Mouse (Mus musculus) limb, embryonic 14.5 days (tissue): ENCODE data around the gene Acad9. TPM values are rescaled to one million over a fixed set of nuclear protein-coding genes. Genes with fewer than 3 reads are reported as not detected.
A peak's percentile ranks its signal among the peaks of the same experiment; 100 is the strongest.
"Not testable (repeated sequence)": the region's sequence is repeated elsewhere in the genome, so short reads cannot be mapped to it uniquely, and the experiment has no call there.

Experiments
- ATAC-seq: fragments of 200-750 bp; cut with Nextera tagmentation; 2 replicates; pipeline ENCODE4 v1.8.0; 2017; ENCODE audit warnings: low read depth, moderate number of reproducible peaks, moderate TSS enrichment; ENCODE audit not compliant: low FRiP score
- DNase-seq: peaks from one replicate; pipeline ENCODE4 v3.0.0-alpha.2; 2015; ENCODE audit warnings: low spot score
- H3K27ac ChIP-seq: fragments of 300-500 bp; sonication (generic); replicated peaks from 2 replicates; pipeline ENCODE4 v1.5.1; 2014; ENCODE audit warnings: low read depth, mild to moderate bottlenecking, low read length, moderate library complexity, mixed read lengths
- H3K27me3 ChIP-seq: fragments of 300-500 bp; sonication (generic); 2 replicates; pipeline ENCODE4 v1.6.1; 2014; ENCODE audit warnings: low read length, mixed read lengths; ENCODE audit not compliant: control insufficient read depth, insufficient read depth
- H3K36me3 ChIP-seq: fragments of 300-500 bp; sonication (generic); 2 replicates; pipeline ENCODE4 v1.6.1; 2014; ENCODE audit warnings: mild to moderate bottlenecking, low read length, moderate library complexity, mixed read lengths; ENCODE audit not compliant: control insufficient read depth, insufficient read depth
- H3K4me1 ChIP-seq: fragments of 300-500 bp; sonication (generic); 2 replicates; pipeline ENCODE4 v1.6.1; 2014; ENCODE audit warnings: antibody characterized with exemption, low read length, mixed read lengths; ENCODE audit not compliant: control insufficient read depth, insufficient read depth
- H3K4me2 ChIP-seq: fragments of 300-500 bp; sonication (generic); replicated peaks from 2 replicates; pipeline ENCODE4 v1.6.1; 2014; ENCODE audit warnings: low read depth, mild to moderate bottlenecking, low read length, moderate library complexity; ENCODE audit not compliant: severe bottlenecking
- H3K4me3 ChIP-seq: fragments of 300-500 bp; sonication (generic); replicated peaks from 2 replicates; pipeline ENCODE4 v1.5.1; 2014; ENCODE audit warnings: low read length
- H3K9ac ChIP-seq: fragments of 300-500 bp; sonication (generic); 2 replicates; pipeline ENCODE4 v1.6.1; 2014; ENCODE audit warnings: mild to moderate bottlenecking, low read depth, low read length, moderate library complexity; ENCODE audit not compliant: severe bottlenecking
- H3K9me3 ChIP-seq: fragments of 300-500 bp; sonication (generic); 2 replicates; pipeline ENCODE4 v1.6.1; 2016; ENCODE audit warnings: low read length; ENCODE audit not compliant: control insufficient read depth
- POLR2A ChIP-seq: fragments of 200-500 bp; IDR thresholded peaks from 2 replicates; pipeline ENCODE4 v1.8.0; 2012; ENCODE audit warnings: inconsistent platforms, mild to moderate bottlenecking, moderate library complexity, borderline replicate concordance; ENCODE audit not compliant: insufficient read depth, insufficient read length; ENCODE audit errors: extremely low read depth
- WGBS: fragments of 180-500 bp; shearing (Covaris S2); extraction: QIAGEN DNeasy Blood & Tissue Kit; methylation state at CpG from one replicate; pipeline ENCODE4 v1.1.7; 2014; 5-methylcytosine and 5-hydroxymethylcytosine counted together
- polyA plus RNA-seq, 2 experiments: library from polyadenylated mRNA; depleted of rRNA in 1 of 2; stranded (reverse) in 1 of 2; unstranded in 1 of 2; fragments of >200 nt; fragmentation: Nextera tagmentation in 1 of 2; extraction: Ambion mirVana in 1 of 2; gene quantifications; 2 replicates each; pipeline versions ENCODE4 v1.2.1 to v1.2.3; 2012 to 2014

The Acad9 gene
- polyA plus RNA-seq, 2 experiments, result 46.8 to 117 TPM

GRCm38 (mm10) chr3:36087591-36087990, 21.8 kb downstream of the Acad9 start:
- 91% methylated on average over 9 of the region's 9 CpGs for WGBS
- H3K9ac ChIP-seq, result no peak overlapping the region
- no peak for TF ChIP-seq POLR2A
- ATAC-seq, result no peak
- no peak overlapping the region for H3K4me3 ChIP-seq
- DNase-seq, result no peak
- H3K27ac ChIP-seq, result no peak overlapping the region
- H3K9me3 ChIP-seq, result no peaks in the 10 kb centered on the region
- H3K4me1 ChIP-seq, result no peaks in the 10 kb centered on the region
- no peak overlapping the region for H3K4me2 ChIP-seq
- H3K27me3 ChIP-seq, result no peaks in the 10 kb centered on the region
- H3K36me3 ChIP-seq, result peaks cover 81% of the 10 kb centered on the region

- ATAC-seq, result no peak
- H3K4me1 ChIP-seq, result no peaks in the 10 kb centered on the region
- no peak for DNase-seq
- H3K36me3 ChIP-seq, result peaks cover 16% of the 10 kb centered on the region; the same call in 1 of the 2 replicates
- H3K9ac ChIP-seq, result no peak overlapping the region
- no peak overlapping the region for H3K4me2 ChIP-seq
- H3K27ac ChIP-seq, result no peak overlapping the region
- H3K27me3 ChIP-seq, result no peaks in the 10 kb centered on the region
- WGBS, result 85% methylated on average over 2 of the region's 2 CpGs
- TF ChIP-seq POLR2A, result no peak
- no peaks in the 10 kb centered on the region for H3K9me3 ChIP-seq
- H3K4me3 ChIP-seq, result no peak overlapping the region
Observed at GRCm38 (mm10) chr3:36095371-36095770, 29.6 kb downstream of the Acad9 start.

GRCm38 (mm10) chr3:36116076-36116475, 50.3 kb downstream of the Acad9 start:
- no peaks in the 10 kb centered on the region for H3K27me3 ChIP-seq
- DNase-seq (no peak), ATAC-seq (no peak)
- 63% methylated on average over 4 of the region's 4 CpGs for WGBS
- no peak overlapping the region for H3K9ac ChIP-seq
- no peak overlapping the region for H3K4me2 ChIP-seq
- no peak overlapping the region for H3K27ac ChIP-seq
- TF ChIP-seq POLR2A, result no peak
- H3K36me3 ChIP-seq, result no peaks in the 10 kb centered on the region
- peaks cover 8% of the 10 kb centered on the region; the same call in 1 of the 2 replicates for H3K4me1 ChIP-seq
- no peak overlapping the region for H3K4me3 ChIP-seq
- no peaks in the 10 kb centered on the region for H3K9me3 ChIP-seq

GRCm38 (mm10) chr3:36119684-36120548, 54.1 kb downstream of the Acad9 start:
- Histone ChIP-seq H3K27ac (peak overlapping the region; percentile 59; the same call in 1 of the 2 replicates), H3K4me1 (peaks cover 9% of the 10 kb centered on the region; the same call in 1 of the 2 replicates), H3K9me3 (0 out of 2 replicates have a peak, but pooled peaks cover 6% of the 10 kb centered on the region), H3K9ac (no peak overlapping the region), H3K4me3 (no peak overlapping the region), H3K36me3 (no peaks in the 10 kb centered on the region), H3K27me3 (no peaks in the 10 kb centered on the region), H3K4me2 (no peak overlapping the region)
- ATAC-seq (peak; percentile 80), DNase-seq (peak; percentile 54)
- no peak for TF ChIP-seq POLR2A

- not testable (repeated sequence) for H3K9ac ChIP-seq, DNase-seq, ATAC-seq, H3K9me3 ChIP-seq, H3K27me3 ChIP-seq, H3K4me2 ChIP-seq, H3K36me3 ChIP-seq, H3K4me3 ChIP-seq, H3K27ac ChIP-seq, H3K4me1 ChIP-seq
- WGBS, result 94% methylated on average over 9 of the region's 9 CpGs
Observed at GRCm38 (mm10) chr3:36126176-36126575, 60.4 kb downstream of the Acad9 start.

GRCm38 (mm10) chr3:36136152-36136551, 70.4 kb downstream of the Acad9 start:
- no peaks in the 10 kb centered on the region for H3K27me3 ChIP-seq
- no peaks in the 10 kb centered on the region for H3K36me3 ChIP-seq
- no peak overlapping the region for H3K9ac ChIP-seq
- no peak overlapping the region for H3K27ac ChIP-seq
- no peaks in the 10 kb centered on the region for H3K4me1 ChIP-seq
- ATAC-seq (no peak), DNase-seq (no peak)
- no peaks in the 10 kb centered on the region for H3K9me3 ChIP-seq
- no peak overlapping the region for H3K4me2 ChIP-seq
- H3K4me3 ChIP-seq, result no peak overlapping the region
- no peak for TF ChIP-seq POLR2A
